Mouse (Mus musculus): Measurements from ENCODE around the gene Eml6. TPM values are rescaled to one million over a fixed set of nuclear protein-coding genes. Genes with fewer than 3 reads are reported as not detected.
"Not testable (repeated sequence)": the region's sequence is repeated elsewhere in the genome, so short reads cannot be mapped to it uniquely, and the experiment has no call there.

The Eml6 gene
- polyA plus RNA-seq, 1 experiment from 2014 or later: 3.6 TPM

- Histone ChIP-seq H3K27me3 (no peaks in the 10 kb centered on the region), H3K27ac (replicated peaks) (no peak overlapping the region), H3K9me3 (no peaks in the 10 kb centered on the region), H3K36me3 (no peaks in the 10 kb centered on the region), H3K9ac (replicated peaks) (no peak overlapping the region), H3K4me2 (replicated peaks) (no peak overlapping the region), H3K4me3 (no peak overlapping the region), H3K4me1 (no peaks in the 10 kb centered on the region)
- ATAC-seq (replicated peaks): peak; percentile 88
- 8% methylated on average over 1 of the region's 1 CpGs for WGBS
Measured at GRCm38 (mm10) chr11:29885160-29885559, 140.7 kb downstream of the Eml6 start.

- 72% methylated on average over 1 of the region's 1 CpGs for WGBS
- H3K9me3 ChIP-seq: no peaks in the 10 kb centered on the region
- no peak overlapping the region for H3K4me3 ChIP-seq
- no peak for ATAC-seq (replicated peaks)
- H3K4me1 ChIP-seq: no peaks in the 10 kb centered on the region
- no peaks in the 10 kb centered on the region for H3K36me3 ChIP-seq
- no peaks in the 10 kb centered on the region for H3K27me3 ChIP-seq
- H3K27ac ChIP-seq (replicated peaks): no peak overlapping the region
- H3K4me2 ChIP-seq (replicated peaks): no peak overlapping the region
- no peak overlapping the region for H3K9ac ChIP-seq (replicated peaks)
Measured at GRCm38 (mm10) chr11:29884355-29884754, 141.5 kb downstream of the Eml6 start.

GRCm38 (mm10) chr11:29883024-29883423 is 142.8 kb downstream of the Eml6 start:
- no peak for ATAC-seq (replicated peaks)
- 36% methylated on average over 4 of the region's 4 CpGs for WGBS
- H3K36me3 ChIP-seq: no peaks in the 10 kb centered on the region
- H3K4me2 ChIP-seq (replicated peaks): no peak overlapping the region
- H3K27me3 ChIP-seq: no peaks in the 10 kb centered on the region
- no peak overlapping the region for H3K4me3 ChIP-seq
- no peaks in the 10 kb centered on the region for H3K4me1 ChIP-seq
- H3K27ac ChIP-seq (replicated peaks): no peak overlapping the region
- H3K9me3 ChIP-seq: no peaks in the 10 kb centered on the region
- no peak overlapping the region for H3K9ac ChIP-seq (replicated peaks)

GRCm38 (mm10) chr11:29879641-29880040 is 146.2 kb downstream of the Eml6 start:
- no peak overlapping the region for H3K27ac ChIP-seq (replicated peaks)
- H3K4me1 ChIP-seq: no peaks in the 10 kb centered on the region
- no peak overlapping the region for H3K9ac ChIP-seq (replicated peaks)
- H3K27me3 ChIP-seq: no peaks in the 10 kb centered on the region
- no peak for ATAC-seq (replicated peaks)
- H3K4me3 ChIP-seq: no peak overlapping the region
- no peaks in the 10 kb centered on the region for H3K9me3 ChIP-seq
- H3K4me2 ChIP-seq (replicated peaks): no peak overlapping the region
- 94% methylated on average over 2 of the region's 2 CpGs for WGBS
- no peaks in the 10 kb centered on the region for H3K36me3 ChIP-seq

DNA sequence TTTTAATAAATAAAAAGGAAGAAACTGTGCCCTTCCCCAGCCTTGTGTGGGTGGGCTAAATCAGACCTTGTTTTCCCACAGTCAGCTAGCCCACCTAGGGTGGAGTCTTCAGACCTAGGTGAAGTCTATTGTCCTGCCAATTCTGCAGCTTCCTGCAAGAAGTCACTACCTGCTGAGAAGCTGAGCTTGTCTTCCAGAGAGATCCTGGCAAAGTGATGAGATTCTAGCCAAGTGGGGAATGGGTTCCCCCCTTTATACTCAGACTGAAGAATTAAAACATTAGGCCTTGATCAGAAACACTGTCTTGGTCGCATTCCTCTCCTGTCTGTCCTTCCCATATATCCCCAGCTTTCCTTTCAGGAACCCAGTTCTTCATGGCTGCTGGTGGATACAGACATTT is 147.9 kb downstream of the Eml6 start:
- Histone ChIP-seq H3K9me3 (no peaks in the 10 kb centered on the region), H3K27ac (replicated peaks) (no peak overlapping the region), H3K4me1 (no peaks in the 10 kb centered on the region), H3K27me3 (no peaks in the 10 kb centered on the region), H3K36me3 (no peaks in the 10 kb centered on the region), H3K9ac (replicated peaks) (no peak overlapping the region), H3K4me2 (replicated peaks) (no peak overlapping the region), H3K4me3 (no peak overlapping the region)
- 81% methylated on average over 1 of the region's 1 CpGs for WGBS
- ATAC-seq (replicated peaks): no peak

DNA sequence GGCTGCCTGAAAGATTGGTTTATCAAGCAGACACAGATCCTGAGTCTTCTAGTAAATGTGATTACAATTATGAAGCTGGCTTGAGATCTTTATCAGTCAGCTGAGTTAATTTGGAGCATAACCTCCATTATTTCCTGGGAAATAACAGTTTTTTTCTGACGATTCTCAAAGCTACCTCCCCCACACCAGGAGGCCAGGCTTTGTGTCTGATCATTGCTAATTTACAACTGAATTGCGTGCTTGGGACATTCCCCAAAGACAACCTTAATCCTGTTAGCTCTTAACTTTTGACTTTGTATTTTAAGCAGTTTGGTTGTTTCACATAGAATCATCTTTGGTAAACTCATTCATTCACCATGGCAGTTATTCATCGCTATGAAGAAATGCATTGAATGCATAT is 148.6 kb downstream of the Eml6 start:
- 20% methylated on average over 3 of the region's 3 CpGs for WGBS
- Histone ChIP-seq H3K4me3 (no peak overlapping the region), H3K9me3 (no peaks in the 10 kb centered on the region), H3K4me2 (replicated peaks) (no peak overlapping the region), H3K4me1 (no peaks in the 10 kb centered on the region), H3K27me3 (no peaks in the 10 kb centered on the region), H3K27ac (replicated peaks) (no peak overlapping the region), H3K36me3 (no peaks in the 10 kb centered on the region), H3K9ac (replicated peaks) (no peak overlapping the region)
- no peak for ATAC-seq (replicated peaks)

DNA sequence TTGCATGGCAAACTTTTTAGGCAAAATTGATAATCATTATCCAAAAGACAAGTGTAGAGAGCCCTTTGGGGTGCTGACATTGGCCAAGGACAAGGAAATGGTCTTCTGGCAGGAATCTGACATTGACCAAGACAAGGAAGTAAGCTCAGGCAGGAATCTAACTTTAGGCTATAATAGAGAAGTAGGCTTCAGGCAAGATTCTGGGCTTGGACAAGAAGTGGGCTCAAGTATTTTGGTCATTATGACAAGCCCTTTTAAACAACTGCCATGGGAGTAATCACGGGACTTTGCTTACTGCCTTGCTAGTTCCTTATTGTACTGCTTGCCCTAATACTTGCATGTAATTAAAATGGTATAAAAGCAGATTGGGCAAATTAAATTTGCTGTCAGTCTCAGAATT is 151.1 kb downstream of the Eml6 start:
- H3K9me3 ChIP-seq; H3K27ac ChIP-seq (replicated peaks); ATAC-seq (replicated peaks); H3K36me3 ChIP-seq; H3K4me2 ChIP-seq (replicated peaks); H3K27me3 ChIP-seq; H3K9ac ChIP-seq (replicated peaks); H3K4me1 ChIP-seq; H3K4me3 ChIP-seq: not testable (repeated sequence)
- 65% methylated on average over 1 of the region's 1 CpGs for WGBS

GRCm38 (mm10) chr11:29870174-29870573 is 155.7 kb downstream of the Eml6 start:
- Histone ChIP-seq H3K27me3 (no peaks in the 10 kb centered on the region), H3K4me1 (no peaks in the 10 kb centered on the region), H3K9me3 (no peaks in the 10 kb centered on the region; the same call in 1 of the 2 replicates), H3K4me3 (no peak overlapping the region), H3K27ac (replicated peaks) (no peak overlapping the region), H3K4me2 (replicated peaks) (no peak overlapping the region), H3K9ac (replicated peaks) (no peak overlapping the region), H3K36me3 (no peaks in the 10 kb centered on the region)
- ATAC-seq (replicated peaks): no peak
- WGBS: 89% methylated on average over 2 of the region's 2 CpGs

DNA sequence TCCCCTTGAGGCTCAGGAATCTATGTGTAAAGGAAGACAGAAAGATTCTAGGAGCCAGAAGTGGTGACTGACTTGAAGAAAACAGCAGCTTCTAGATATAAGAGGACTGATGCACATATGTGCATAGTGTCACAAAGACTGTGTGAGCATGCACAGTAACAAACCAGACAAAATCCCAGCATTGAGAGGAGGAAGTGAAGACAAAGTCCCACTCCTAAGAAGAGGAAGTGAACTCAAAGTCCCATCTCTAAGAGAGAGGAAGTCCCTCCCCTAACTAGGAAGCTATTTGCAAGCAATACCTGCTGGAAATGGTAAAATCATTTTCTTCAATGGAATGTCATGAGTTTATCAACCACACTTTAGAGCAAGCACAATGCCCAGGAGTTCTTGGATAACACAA is 161.6 kb downstream of the Eml6 start:
- H3K27me3 ChIP-seq: no peaks in the 10 kb centered on the region
- no peak for ATAC-seq (replicated peaks)
- H3K27ac ChIP-seq (replicated peaks): no peak overlapping the region
- H3K36me3 ChIP-seq: no peaks in the 10 kb centered on the region
- no peak overlapping the region for H3K4me2 ChIP-seq (replicated peaks)
- H3K4me1 ChIP-seq: peaks cover 13% of the 10 kb centered on the region
- no peak overlapping the region for H3K4me3 ChIP-seq
- H3K9me3 ChIP-seq: no peaks in the 10 kb centered on the region
- H3K9ac ChIP-seq (replicated peaks): no peak overlapping the region

DNA sequence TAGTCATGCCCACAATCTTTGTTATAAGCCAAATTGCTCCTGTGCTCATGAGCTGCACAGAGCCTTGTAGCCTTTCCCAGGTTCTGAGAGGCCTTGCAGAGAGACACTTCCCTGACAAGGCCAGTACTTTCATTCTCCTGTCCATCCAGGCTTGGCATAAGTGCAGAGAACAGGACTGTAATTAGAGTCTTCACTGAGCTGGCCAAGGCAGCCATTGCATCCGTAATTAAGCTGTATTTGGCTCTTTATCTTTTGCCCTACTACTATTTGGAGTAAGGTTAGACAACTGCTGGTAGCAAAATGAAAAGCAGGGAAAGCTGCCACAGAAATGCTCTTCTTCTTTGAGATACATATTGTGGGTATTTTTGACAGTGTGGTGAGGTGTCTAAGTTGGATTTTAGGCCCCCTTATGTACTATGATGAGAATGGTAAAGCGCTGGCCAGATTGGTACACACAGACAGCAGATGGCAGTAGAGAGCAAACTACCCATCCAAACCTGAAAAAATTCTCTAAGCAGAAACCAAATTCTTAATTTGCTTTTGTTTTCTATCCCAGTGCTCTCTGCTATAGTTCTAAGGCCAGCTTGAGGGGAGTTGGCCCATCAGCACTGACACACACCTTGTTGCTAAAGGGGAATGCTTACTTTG is 164.0 kb downstream of the Eml6 start:
- ATAC-seq (replicated peaks): peak; percentile 79
- 17% methylated on average over 2 of the region's 2 CpGs for WGBS

GRCm38 (mm10) chr11:29861040-29861439 is 164.8 kb downstream of the Eml6 start:
- Histone ChIP-seq H3K36me3 (no peaks in the 10 kb centered on the region), H3K27me3 (no peaks in the 10 kb centered on the region), H3K9me3 (no peaks in the 10 kb centered on the region), H3K9ac (replicated peaks) (no peak overlapping the region), H3K27ac (replicated peaks) (no peak overlapping the region), H3K4me3 (no peak overlapping the region), H3K4me1 (peaks cover 13% of the 10 kb centered on the region), H3K4me2 (replicated peaks) (no peak overlapping the region)
- WGBS: 74% methylated on average over 2 of the region's 2 CpGs
- ATAC-seq (replicated peaks): no peak; the same call in 1 of the 2 replicates

More for the DNA sequence above, 164.0 kb downstream of the Eml6 start:
- Histone ChIP-seq H3K4me1 (peaks cover 13% of the 10 kb centered on the region), H3K27ac (replicated peaks) (no peak overlapping the region; the same call in 1 of the 2 replicates), H3K9ac (replicated peaks) (no peak overlapping the region), H3K9me3 (no peaks in the 10 kb centered on the region), H3K36me3 (no peaks in the 10 kb centered on the region), H3K4me3 (no peak overlapping the region), H3K27me3 (no peaks in the 10 kb centered on the region), H3K4me2 (replicated peaks) (no peak overlapping the region)

- H3K9me3 ChIP-seq: no peaks in the 10 kb centered on the region
- H3K9ac ChIP-seq (replicated peaks): no peak overlapping the region
- no peak overlapping the region for H3K4me3 ChIP-seq
- no peaks in the 10 kb centered on the region for H3K27me3 ChIP-seq
- WGBS: 81% methylated on average over 3 of the region's 3 CpGs
- H3K27ac ChIP-seq (replicated peaks): no peak overlapping the region
- no peak for ATAC-seq (replicated peaks)
- no peaks in the 10 kb centered on the region for H3K36me3 ChIP-seq
- H3K4me1 ChIP-seq: no peaks in the 10 kb centered on the region
- no peak overlapping the region for H3K4me2 ChIP-seq (replicated peaks)
Measured at GRCm38 (mm10) chr11:29840606-29841227, 185.1 kb downstream of the Eml6 start.

- WGBS: 77% methylated on average over 3 of the region's 3 CpGs
- no peak for ATAC-seq (replicated peaks)
Measured at GRCm38 (mm10) chr11:29839781-29840180, 186.1 kb downstream of the Eml6 start.

More at GRCm38 (mm10) chr11:29839781-29840180, 186.1 kb downstream of the Eml6 start:
- Histone ChIP-seq H3K36me3 (no peaks in the 10 kb centered on the region), H3K27ac (replicated peaks) (no peak overlapping the region), H3K4me2 (replicated peaks) (no peak overlapping the region), H3K9ac (replicated peaks) (no peak overlapping the region), H3K27me3 (no peaks in the 10 kb centered on the region), H3K4me1 (no peaks in the 10 kb centered on the region), H3K9me3 (no peaks in the 10 kb centered on the region), H3K4me3 (no peak overlapping the region)
